Mouse (Mus musculus) limb, embryonic 11.5 days (tissue): ENCODE measurements around the gene Nlk. TPM values are rescaled to one million over a fixed set of nuclear protein-coding genes. Genes with fewer than 3 reads are reported as not detected.
A peak's percentile ranks its signal among the peaks of the same experiment; 100 is the strongest.
"Not testable (repeated sequence)": the region's sequence is repeated elsewhere in the genome, so short reads cannot be mapped to it uniquely, and the experiment has no call there.

Source experiments
- ATAC-seq: fragments of 200-750 bp; cut with Nextera tagmentation; 2 replicates; pipeline ENCODE4 v1.8.0; 2017; ENCODE audit warnings: low read depth; ENCODE audit not compliant: insufficient number of reproducible peaks, low FRiP score, low TSS enrichment
- DNase-seq: peaks from one replicate; pipeline ENCODE4 v3.0.0-alpha.2; 2015; ENCODE audit warnings: low spot score
- H3K27ac ChIP-seq: fragments of 300-500 bp; sonication (generic); replicated peaks from 2 replicates; pipeline ENCODE4 v1.5.1; 2014; ENCODE audit warnings: low read depth, mild to moderate bottlenecking, low read length
- H3K27me3 ChIP-seq: fragments of 300-500 bp; sonication (generic); 2 replicates; pipeline ENCODE4 v1.6.1; 2014; ENCODE audit warnings: mild to moderate bottlenecking, low read length, mixed read lengths; ENCODE audit not compliant: control insufficient read depth, insufficient read depth
- H3K36me3 ChIP-seq: fragments of 300-500 bp; sonication (generic); 2 replicates; pipeline ENCODE4 v1.6.1; 2014; ENCODE audit warnings: mild to moderate bottlenecking, low read length, moderate library complexity, mixed read lengths; ENCODE audit not compliant: control insufficient read depth, insufficient read depth
- H3K4me1 ChIP-seq: fragments of 300-500 bp; sonication (generic); 2 replicates; pipeline ENCODE4 v1.6.1; 2014; ENCODE audit warnings: low read length, mixed read lengths; ENCODE audit not compliant: control insufficient read depth, insufficient read depth
- H3K4me2 ChIP-seq: fragments of 300-500 bp; sonication (generic); 2 replicates; pipeline ENCODE4 v1.6.1; 2014; ENCODE audit warnings: low read depth, mild to moderate bottlenecking, moderate library complexity; ENCODE audit not compliant: severe bottlenecking
- H3K4me3 ChIP-seq: fragments of 300-500 bp; sonication (generic); 2 replicates; pipeline ENCODE4 v1.5.1; 2014; ENCODE audit warnings: low read depth, low read length
- H3K9ac ChIP-seq: fragments of 300-500 bp; sonication (generic); 2 replicates; pipeline ENCODE4 v1.6.1; 2014; ENCODE audit warnings: mild to moderate bottlenecking, low read length
- H3K9me3 ChIP-seq: fragments of 300-500 bp; sonication (generic); 2 replicates; pipeline ENCODE4 v1.6.1; 2016; ENCODE audit warnings: low read length; ENCODE audit not compliant: control insufficient read depth
- WGBS: fragments of 180-500 bp; shearing (Covaris S2); extraction: QIAGEN DNeasy Blood & Tissue Kit; methylation state at CpG from one replicate; pipeline ENCODE4 v1.1.7; 2014; 5-methylcytosine and 5-hydroxymethylcytosine counted together
- polyA plus RNA-seq: library from polyadenylated mRNA; unstranded; fragments of >200 nt; fragmentation: Nextera tagmentation; extraction: Ambion mirVana; gene quantifications from 2 replicates; pipeline ENCODE4 v1.2.1, GENCODE M21; 2014

The Nlk gene
- polyA plus RNA-seq, 1 experiment from 2014 or later = 14.2 TPM

GRCm38 (mm10) chr11:78600496-78600895, 96.7 kb downstream of the Nlk start:
- Histone ChIP-seq H3K4me1 (peaks cover 6% of the 10 kb centered on the region; the same call in 1 of the 2 replicates), H3K9ac (no peak overlapping the region), H3K4me2 (no peak overlapping the region), H3K9me3 (no peaks in the 10 kb centered on the region), H3K36me3 (no peaks in the 10 kb centered on the region), H3K4me3 (no peak overlapping the region), H3K27me3 (no peaks in the 10 kb centered on the region), H3K27ac (no peak overlapping the region)
- ATAC-seq (no peak), DNase-seq (no peak)
- 85% methylated on average over 3 of the region's 3 CpGs for WGBS

- Histone ChIP-seq H3K4me3 (no peak overlapping the region), H3K4me2 (no peak overlapping the region), H3K27me3 (no peaks in the 10 kb centered on the region), H3K9ac (no peak overlapping the region), H3K27ac (no peak overlapping the region), H3K4me1 (peaks cover 9% of the 10 kb centered on the region; the same call in 1 of the 2 replicates), H3K9me3 (no peaks in the 10 kb centered on the region), H3K36me3 (no peaks in the 10 kb centered on the region)
- WGBS = 87% methylated on average over 4 of the region's 4 CpGs
- no peak for ATAC-seq
- DNase-seq = no peak
Observed at GRCm38 (mm10) chr11:78600051-78600450, 97.1 kb downstream of the Nlk start.

GRCm38 (mm10) chr11:78598763-78599415, 98.3 kb downstream of the Nlk start:
- 72% methylated on average over 3 of the region's 3 CpGs for WGBS
- no peaks in the 10 kb centered on the region for H3K9me3 ChIP-seq
- no peaks in the 10 kb centered on the region for H3K36me3 ChIP-seq
- H3K4me3 ChIP-seq = no peak overlapping the region
- peaks cover 11% of the 10 kb centered on the region; the same call in 1 of the 2 replicates for H3K4me1 ChIP-seq
- no peak overlapping the region for H3K4me2 ChIP-seq
- DNase-seq = no peak
- no peak overlapping the region for H3K9ac ChIP-seq
- ATAC-seq = no peak
- no peak overlapping the region for H3K27ac ChIP-seq
- H3K27me3 ChIP-seq = no peaks in the 10 kb centered on the region

GRCm38 (mm10) chr11:78596750-78597149, 100.4 kb downstream of the Nlk start:
- Histone ChIP-seq H3K9ac (no peak overlapping the region), H3K27me3 (no peaks in the 10 kb centered on the region), H3K27ac (no peak overlapping the region), H3K4me2 (no peak overlapping the region), H3K36me3 (no peaks in the 10 kb centered on the region), H3K9me3 (no peaks in the 10 kb centered on the region), H3K4me3 (no peak overlapping the region), H3K4me1 (peaks cover 11% of the 10 kb centered on the region; the same call in 1 of the 2 replicates)
- ATAC-seq = peak; percentile 76
- DNase-seq = peak; percentile 66

GRCm38 (mm10) chr11:78595773-78596172, 101.4 kb downstream of the Nlk start:
- 71% methylated on average over 2 of the region's 2 CpGs for WGBS
- no peak for ATAC-seq
- H3K9ac ChIP-seq = no peak overlapping the region
- no peaks in the 10 kb centered on the region for H3K36me3 ChIP-seq
- H3K27ac ChIP-seq = no peak overlapping the region
- no peak overlapping the region for H3K4me3 ChIP-seq
- no peaks in the 10 kb centered on the region for H3K9me3 ChIP-seq
- peaks cover 11% of the 10 kb centered on the region; the same call in 1 of the 2 replicates for H3K4me1 ChIP-seq
- no peak overlapping the region for H3K4me2 ChIP-seq
- no peak for DNase-seq
- H3K27me3 ChIP-seq = no peaks in the 10 kb centered on the region

GRCm38 (mm10) chr11:78594271-78594964, 102.8 kb downstream of the Nlk start:
- H3K4me2 ChIP-seq = no peak overlapping the region
- H3K9ac ChIP-seq = no peak overlapping the region
- WGBS = 90% methylated on average over 6 of the region's 6 CpGs
- no peaks in the 10 kb centered on the region for H3K36me3 ChIP-seq
- ATAC-seq (no peak), DNase-seq (no peak)
- no peaks in the 10 kb centered on the region for H3K9me3 ChIP-seq
- no peak overlapping the region for H3K4me3 ChIP-seq
- no peaks in the 10 kb centered on the region for H3K27me3 ChIP-seq
- no peak overlapping the region for H3K27ac ChIP-seq
- H3K4me1 ChIP-seq = peaks cover 11% of the 10 kb centered on the region; the same call in 1 of the 2 replicates

- H3K4me3 ChIP-seq, ATAC-seq, H3K27ac ChIP-seq, H3K4me2 ChIP-seq, H3K27me3 ChIP-seq, H3K9ac ChIP-seq, H3K4me1 ChIP-seq, DNase-seq, H3K9me3 ChIP-seq: not testable (repeated sequence)
- 92% methylated on average over 1 of the region's 1 CpGs for WGBS
- H3K36me3 ChIP-seq = peaks cover 11% of the 10 kb centered on the region
Observed at GRCm38 (mm10) chr11:78587677-78588076, 109.5 kb downstream of the Nlk start.

- no peaks in the 10 kb centered on the region for H3K9me3 ChIP-seq
- no peak for ATAC-seq
- H3K4me3 ChIP-seq = no peak overlapping the region
- H3K4me2 ChIP-seq = no peak overlapping the region
- no peaks in the 10 kb centered on the region for H3K27me3 ChIP-seq
- H3K36me3 ChIP-seq = peaks cover 11% of the 10 kb centered on the region
- no peaks in the 10 kb centered on the region for H3K4me1 ChIP-seq
- no peak overlapping the region for H3K9ac ChIP-seq
- no peak overlapping the region for H3K27ac ChIP-seq
- DNase-seq = no peak
Observed at GRCm38 (mm10) chr11:78586099-78586498, 111.1 kb downstream of the Nlk start.
